Mouse (Mus musculus) ES-CJ7 (cell line): ENCODE results near the gene Zfhx2.
"Not testable (repeated sequence)": the region's sequence is repeated elsewhere in the genome, so short reads cannot be mapped to it uniquely, and the experiment has no call there.

Experiments used
- DNase-seq: peaks from one replicate; pipeline ENCODE4 v3.0.0; 2011; ENCODE audit warnings: low read depth, low spot score

The Zfhx2 gene

DNA sequence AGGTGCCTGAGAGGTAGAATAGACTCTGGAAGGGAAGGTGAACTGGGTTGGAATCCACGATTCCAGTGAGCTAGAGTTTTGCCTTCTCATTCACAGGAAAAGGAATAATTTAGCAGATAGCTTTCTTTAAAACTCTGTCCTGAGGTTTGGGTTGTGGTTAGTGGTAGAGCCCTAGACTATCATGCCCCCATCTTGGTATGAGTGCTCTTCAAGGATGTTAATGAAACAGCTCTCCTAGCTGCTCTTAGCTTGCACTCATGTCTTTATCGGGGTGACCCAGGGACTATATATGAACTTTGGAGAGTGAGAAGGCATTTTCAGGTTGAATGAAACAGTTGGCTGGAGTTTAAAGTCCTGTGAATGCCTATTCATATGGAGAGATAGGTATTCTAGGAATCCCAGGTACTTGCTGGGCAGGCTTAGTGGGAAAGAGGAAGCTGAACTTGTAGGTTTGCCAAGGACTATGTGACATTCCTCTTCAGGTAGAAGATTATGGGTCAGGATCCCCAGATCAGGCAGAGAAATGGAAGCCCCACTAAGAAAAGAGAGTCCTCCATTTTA lies 44.1 kb downstream of the Zfhx2 start:
- peak; percentile 82 for DNase-seq

DNA sequence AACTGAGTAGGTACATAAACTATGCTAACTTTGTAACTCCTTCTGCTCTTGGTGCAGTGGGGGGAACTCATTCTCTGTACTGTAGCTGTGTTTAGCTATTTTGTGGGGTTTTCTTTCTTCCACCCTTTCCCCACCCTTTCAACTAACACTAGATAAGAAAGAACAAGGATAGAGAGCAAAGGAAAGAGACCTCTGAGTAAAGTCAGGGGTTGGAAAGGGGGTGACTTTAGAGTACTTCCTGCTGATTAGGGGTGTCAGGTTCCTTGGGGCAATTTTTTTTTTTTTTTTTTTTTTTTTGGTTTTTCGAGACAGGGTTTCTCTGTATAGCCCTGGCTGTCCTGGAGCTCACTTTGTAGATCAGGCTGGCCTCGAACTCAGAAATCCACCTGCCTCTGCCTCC lies 48.4 kb downstream of the Zfhx2 start:
- DNase-seq = not testable (repeated sequence)

DNA sequence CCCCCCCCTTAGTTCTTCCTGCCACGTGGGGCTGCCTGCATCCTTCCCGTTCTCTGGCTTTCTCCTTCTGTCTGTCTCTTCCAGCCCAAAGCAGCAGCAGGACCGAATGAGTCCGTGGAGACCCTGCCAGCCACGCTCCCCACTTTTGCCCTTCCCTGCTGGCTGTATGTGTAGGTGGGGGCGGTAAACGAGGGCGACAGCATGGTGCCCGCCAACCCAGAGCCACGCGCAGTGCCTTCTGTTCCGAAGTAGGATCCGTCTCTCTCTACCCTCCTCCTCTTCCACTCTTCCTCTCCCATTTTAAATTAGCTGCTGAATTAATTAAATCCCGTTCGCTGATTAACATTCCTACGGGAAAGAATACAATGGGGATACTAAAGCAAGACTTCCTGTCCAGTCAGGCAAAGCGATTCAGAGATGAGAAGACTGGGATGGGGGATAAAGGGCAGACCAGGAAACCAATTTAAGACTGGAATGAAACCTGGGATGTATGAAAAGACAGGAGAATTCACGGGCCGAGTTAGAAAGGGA lies 59.4 kb downstream of the Zfhx2 start:
- DNase-seq = no peak

DNA sequence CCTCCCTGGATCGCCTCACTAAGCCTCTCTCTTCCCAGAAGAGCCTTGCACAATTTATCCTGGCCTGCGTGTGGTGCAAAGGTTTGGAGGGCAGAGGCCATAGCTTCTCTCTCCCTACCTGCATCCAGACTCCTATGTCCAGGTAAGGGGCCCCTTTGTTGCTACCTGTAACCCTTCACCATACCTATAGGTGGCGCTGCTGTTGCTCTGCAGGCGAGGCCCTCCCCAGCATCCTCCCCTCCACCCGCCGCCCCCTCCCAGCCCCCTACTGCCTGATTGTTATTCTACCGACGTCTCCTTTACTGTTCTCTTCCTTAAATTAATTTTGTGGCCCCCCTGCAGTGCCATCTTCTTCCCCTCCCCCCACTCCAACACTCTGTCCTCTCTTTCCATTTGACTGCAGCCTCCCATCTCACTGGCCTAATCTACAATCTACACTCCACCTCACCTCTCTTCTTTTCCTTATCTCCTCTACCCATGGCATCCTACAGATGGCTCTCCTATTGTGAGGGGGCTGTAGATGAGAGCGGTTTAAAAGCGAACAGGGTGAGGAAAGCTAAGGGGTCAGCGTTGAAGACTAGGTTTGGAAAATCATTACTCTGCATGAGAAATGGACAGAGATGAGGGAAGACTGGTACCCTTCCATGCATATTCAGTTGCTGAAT lies 63.0 kb downstream of the Zfhx2 start:
- peak; percentile 76 for DNase-seq

DNA sequence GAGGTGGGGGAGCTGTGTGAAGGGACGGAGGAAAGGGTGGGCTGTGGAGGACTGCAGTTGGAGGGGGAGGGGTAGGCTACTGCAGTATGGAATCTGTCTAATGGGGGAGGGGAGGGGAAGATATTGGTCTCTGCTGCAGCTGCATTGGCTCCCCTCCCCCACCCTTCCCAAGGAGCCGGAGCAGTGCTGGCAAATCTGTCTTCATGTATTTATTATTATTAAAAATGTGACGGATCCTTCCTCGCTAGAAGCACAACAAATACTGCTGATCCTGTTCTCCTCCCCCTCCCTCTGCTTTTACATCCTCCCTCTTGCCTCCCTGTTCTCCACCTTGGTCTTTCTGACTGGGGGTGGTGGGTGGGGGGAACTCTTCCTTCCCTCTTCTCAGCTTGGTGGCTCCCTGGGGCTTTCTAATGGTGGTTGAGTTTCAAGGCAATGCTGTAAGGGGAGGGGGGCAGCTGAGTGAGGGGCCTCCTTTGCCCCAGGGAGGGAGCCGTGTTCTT lies 63.7 kb downstream of the Zfhx2 start:
- DNase-seq = peak; percentile 60

DNA sequence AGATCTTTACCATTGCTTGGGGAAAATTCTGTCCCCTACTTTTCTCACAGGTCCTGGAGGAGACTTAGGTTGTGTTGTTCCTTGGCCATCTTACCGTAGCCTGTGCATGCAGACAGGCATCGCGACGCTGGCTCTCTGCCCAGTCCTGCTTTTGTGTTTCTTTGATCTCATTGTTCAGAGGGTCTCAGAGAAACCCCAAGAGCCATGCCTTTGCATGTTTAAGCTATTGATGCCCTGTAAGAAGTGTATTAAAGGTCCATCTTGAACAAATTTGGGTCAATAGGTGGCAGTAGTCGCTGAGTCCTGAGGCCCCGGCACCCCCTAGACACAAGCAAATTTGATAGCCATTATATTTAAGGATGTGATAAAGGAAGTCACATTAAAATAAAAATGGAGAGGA lies 64.5 kb downstream of the Zfhx2 start:
- DNase-seq = no peak

DNA sequence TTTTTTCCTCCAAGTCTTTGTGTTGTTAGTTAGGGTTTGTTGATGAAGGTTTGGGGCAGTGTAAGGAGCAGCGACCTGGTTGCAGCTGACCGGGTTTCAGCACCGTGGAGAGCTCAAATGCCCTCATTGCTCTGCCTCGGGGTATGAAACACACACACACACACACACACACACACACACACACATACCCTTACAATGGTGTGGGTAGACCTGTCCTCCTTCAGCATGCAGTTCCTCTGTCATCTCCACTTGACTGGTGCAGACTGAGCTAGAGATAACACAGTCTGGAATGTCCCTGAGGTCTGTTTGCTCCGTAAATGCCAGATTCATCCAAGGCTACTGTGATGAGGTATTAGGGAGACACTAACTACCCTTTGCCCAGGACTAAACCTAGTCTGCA lies 64.9 kb downstream of the Zfhx2 start:
- peak; percentile 41 for DNase-seq

DNA sequence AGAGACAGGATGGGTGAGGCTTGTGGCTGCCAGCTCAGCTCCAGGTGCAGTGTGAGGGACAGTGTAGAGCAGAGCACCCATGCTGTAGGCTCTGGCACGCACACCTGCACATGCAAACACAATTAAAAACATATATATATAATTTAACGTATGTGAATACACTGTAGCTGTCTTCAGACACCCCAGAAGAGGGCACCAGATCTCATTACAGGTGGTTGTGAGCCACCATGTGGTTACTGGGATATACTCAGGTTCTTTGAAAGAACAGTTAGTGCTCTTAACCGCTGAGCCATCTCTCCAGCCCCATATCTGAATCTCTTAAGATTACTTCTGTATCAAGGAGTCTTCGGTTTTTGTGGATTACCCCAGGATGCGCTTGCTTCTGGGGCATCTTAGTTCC lies 66.6 kb downstream of the Zfhx2 start:
- DNase-seq = no peak

DNA sequence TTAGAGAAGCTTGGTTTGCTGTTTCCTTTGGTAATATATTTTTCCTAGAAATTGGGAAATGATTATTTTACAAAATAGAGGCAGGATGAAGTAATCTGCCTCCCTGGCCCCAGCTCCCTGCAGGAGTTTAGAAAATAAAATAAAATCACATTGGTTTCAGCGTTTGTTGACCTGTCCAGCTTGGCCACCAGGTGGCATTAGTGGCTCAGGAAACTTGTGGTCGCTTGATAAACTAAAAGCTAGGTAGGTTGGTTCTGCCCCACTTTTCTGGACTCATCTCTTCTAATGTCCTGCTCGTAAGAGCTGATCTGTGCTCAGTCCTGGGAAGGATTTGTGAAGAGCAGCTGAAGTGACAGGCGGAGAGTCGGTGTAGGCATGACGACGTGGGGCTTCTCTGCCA lies 67.9 kb downstream of the Zfhx2 start:
- DNase-seq = peak; percentile 76

DNA sequence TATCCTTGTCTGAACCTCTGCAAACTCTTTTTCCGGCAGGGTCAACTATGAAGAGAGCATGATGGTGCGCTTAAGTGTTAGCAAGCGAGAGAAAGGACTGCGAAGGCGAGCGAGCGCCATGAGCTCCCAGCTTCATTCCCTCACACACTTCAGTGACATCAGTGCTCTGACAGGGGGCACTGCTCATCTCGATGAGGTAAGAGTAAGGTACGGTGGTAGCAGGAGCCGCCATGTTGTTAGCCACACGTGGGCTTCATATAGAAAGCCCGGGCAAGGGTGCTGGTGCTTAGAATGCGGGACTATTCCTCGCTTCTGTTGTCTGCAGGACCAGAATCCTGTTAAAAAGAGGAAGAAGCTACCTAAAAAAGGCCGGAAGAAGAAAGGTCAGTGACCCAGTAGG lies 69.1 kb downstream of the Zfhx2 start:
- DNase-seq = peak; percentile 55

DNA sequence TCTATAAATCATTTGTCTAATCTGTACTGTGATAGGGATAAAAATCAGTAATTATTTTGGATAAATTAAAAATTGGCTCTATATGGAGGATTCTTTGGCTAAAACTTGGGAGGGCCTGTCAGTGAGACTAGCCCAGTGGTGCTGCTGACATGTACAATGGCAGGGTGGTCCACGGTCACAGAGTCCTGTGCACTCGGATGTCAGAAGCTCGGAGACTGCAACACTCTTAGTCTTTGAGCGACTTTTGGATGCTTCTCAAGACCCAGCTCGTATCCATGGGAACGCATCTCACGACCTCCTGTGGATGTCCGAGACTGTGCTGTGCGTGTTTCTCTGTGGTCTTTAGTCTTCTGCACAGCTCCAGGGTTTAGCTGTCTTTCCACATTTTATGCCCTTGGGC lies 71.7 kb downstream of the Zfhx2 start:
- DNase-seq = no peak

DNA sequence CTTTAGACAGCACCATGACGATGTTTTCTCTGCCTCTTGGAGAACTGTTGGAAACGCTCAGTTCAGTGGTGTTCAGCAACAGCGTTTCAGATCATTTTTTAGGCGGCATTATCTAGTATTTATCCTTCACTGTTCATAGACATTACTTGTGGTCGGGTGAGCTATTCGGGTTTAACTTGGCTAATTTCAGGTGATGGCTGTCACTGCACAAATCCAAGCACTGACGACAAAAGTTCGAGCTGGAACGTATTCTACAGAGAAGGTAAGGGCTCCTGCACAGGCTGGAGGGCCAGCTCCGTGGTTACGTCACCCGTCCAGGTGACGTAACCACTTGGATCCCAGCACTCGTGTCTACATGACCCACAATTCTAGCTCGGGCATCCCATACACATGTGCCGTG lies 75.2 kb downstream of the Zfhx2 start:
- DNase-seq = no peak

DNA sequence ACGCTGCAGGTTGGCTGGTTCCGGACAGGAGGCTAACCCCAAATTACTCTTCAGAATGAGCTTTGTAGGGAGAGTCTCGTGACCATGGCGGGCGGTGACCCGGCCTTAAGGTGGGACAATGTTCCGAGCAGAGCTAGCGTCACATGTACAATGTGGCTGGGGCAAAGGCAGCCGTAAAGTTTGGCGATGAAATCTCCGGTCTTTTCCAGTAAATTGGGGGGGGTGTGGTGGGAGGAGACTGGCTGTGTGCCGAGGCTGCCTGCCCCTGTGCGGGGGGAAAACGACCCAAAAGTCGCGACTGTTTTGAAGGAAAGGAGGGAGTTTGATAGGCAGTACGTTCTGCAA lies 76.4 kb downstream of the Zfhx2 start:
- no peak for DNase-seq

DNA sequence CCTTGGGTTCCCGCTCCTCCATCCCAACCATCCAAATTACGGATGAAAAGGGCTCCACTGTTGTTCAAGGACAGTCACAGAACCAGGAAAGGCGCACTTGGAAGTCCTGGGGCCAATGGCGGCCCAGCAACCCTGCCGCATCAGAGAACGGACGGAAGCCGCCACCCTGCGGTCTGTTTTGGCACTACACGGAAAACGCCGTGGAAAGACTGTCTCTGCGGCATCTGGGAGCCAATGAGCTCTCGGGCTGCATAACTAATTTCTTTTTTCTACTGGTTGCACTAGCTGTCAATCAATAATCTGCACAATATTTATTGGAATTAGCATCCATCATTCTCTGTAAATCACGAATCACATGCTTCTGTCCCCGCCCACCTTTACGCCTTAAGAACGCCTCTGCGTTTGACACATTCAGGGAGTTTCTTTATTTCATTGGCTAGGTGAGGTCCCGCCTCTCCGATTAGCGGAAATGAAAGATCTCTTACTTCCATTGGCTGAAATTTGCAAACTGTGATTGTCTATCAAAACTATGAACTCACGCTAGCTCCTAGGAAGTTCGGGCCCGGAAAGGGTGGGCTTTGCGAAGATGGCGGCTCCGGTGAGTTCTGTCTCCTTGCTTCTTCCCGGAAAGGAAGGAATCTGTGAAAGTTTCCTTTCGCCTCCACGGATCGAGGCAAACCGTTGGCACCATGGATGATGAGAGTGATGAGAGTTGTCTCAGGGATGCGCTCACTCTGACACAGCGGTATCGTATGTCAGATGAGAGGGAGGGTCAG lies 76.9 kb downstream of the Zfhx2 start, which contains the start of gene Ngdn:
Gene Ngdn (plus strand): TSS at position 464 of the 776 bp plus-strand sequence.
- peak; percentile 100 for DNase-seq

DNA sequence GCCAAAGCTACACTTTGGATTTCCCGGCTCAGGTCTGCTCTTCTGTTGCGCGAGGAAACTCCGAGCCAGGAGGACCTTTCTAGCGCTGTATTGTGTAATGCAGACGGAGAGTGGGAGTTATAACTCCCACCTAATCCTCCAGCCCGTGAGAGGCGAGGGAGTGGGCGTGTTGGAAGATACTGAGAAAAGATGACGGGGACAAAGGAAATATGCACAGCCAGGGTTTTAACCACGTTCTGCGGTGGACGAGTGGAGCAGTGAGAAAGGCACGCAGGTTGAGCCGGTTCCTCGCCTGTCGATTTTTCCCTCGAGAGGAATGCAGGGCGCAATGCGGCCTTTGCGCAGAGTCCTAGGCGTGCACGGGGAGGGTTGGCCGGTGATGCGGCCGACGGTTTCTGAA lies 77.5 kb downstream of the Zfhx2 start:
- DNase-seq = no peak

DNA sequence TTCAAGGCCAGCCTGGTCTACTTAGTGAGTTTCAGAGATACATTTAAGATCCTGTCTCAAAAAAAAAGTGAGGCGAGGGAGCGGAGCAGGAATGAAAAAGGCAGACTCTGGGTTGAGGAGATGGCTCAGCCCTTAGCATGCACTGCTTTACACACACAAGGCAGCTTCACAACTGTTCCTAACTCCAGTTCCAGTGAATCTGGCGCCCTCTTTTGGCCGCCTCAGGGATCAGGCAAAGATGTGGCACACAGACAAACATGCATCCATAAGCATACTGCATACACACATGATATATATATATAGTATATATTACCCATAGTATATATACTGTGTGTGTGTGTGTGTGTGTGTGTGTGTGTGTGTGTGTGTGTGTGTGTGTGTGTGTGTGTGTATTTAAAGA lies 81.0 kb downstream of the Zfhx2 start:
- peak; percentile 75 for DNase-seq
